Mouse (Mus musculus) stomach, embryonic 16.5 days (tissue): ENCODE results near the gene Fgd6. TPM values are rescaled to one million over a fixed set of nuclear protein-coding genes. Genes with fewer than 3 reads are reported as not detected.

Experiments
- ATAC-seq: fragments of 200-750 bp; cut with Nextera tagmentation; 2 replicates; pipeline ENCODE4 v1.8.0; 2017; ENCODE audit warnings: moderate number of reproducible peaks, moderate TSS enrichment; ENCODE audit not compliant: insufficient read depth, low FRiP score
- H3K27ac ChIP-seq: fragments of 300-500 bp; sonication (generic); 2 replicates; pipeline ENCODE4 v1.5.1; 2014; ENCODE audit warnings: low read length
- H3K27me3 ChIP-seq: fragments of 300-500 bp; sonication (generic); 2 replicates; pipeline ENCODE4 v1.6.1; 2014; ENCODE audit warnings: low read length, control low read depth, mixed read lengths; ENCODE audit not compliant: control insufficient read depth, insufficient read depth
- H3K36me3 ChIP-seq: fragments of 300-500 bp; sonication (generic); 2 replicates; pipeline ENCODE4 v1.6.1; 2014; ENCODE audit warnings: low read length; ENCODE audit not compliant: control insufficient read depth, insufficient read depth
- H3K4me1 ChIP-seq: fragments of 300-500 bp; sonication (generic); 2 replicates; pipeline ENCODE4 v1.6.1; 2014; ENCODE audit warnings: low read length, control low read depth, mixed read lengths; ENCODE audit not compliant: control insufficient read depth, insufficient read depth
- H3K4me2 ChIP-seq: fragments of 300-500 bp; sonication (generic); 2 replicates; pipeline ENCODE4 v1.6.1; 2014; ENCODE audit warnings: low read depth, low read length, mixed read lengths
- H3K4me3 ChIP-seq: fragments of 300-500 bp; sonication (generic); replicated peaks from 2 replicates; pipeline ENCODE4 v1.5.1; 2014; ENCODE audit warnings: mild to moderate bottlenecking, low read length
- H3K9ac ChIP-seq: fragments of 300-500 bp; sonication (generic); 2 replicates; pipeline ENCODE4 v1.6.1; 2014; ENCODE audit warnings: low read length
- H3K9me3 ChIP-seq: fragments of 300-500 bp; sonication (generic); replicated peaks from 2 replicates; pipeline ENCODE4 v1.6.1; 2016; ENCODE audit warnings: low read length, control low read depth; ENCODE audit not compliant: control insufficient read depth
- WGBS: fragments of 180-500 bp; shearing (Covaris S2); extraction: QIAGEN DNeasy Blood & Tissue Kit; methylation state at CpG from one replicate; pipeline ENCODE4 v1.1.7; 2014; 5-methylcytosine and 5-hydroxymethylcytosine counted together
- polyA plus RNA-seq: library from polyadenylated mRNA; unstranded; fragments of >200 nt; fragmentation: Nextera tagmentation; extraction: Ambion mirVana; gene quantifications from 2 replicates; pipeline ENCODE4 v1.2.1, GENCODE M21; 2015

Fgd6 gene
- polyA plus RNA-seq, 1 experiment from 2014 or later = 3.7 TPM

- no peak overlapping the region for H3K9ac ChIP-seq
- WGBS = 83% methylated on average over 8 of the region's 8 CpGs
- ATAC-seq = no peak
- H3K9me3 ChIP-seq = no peaks in the 10 kb centered on the region
- no peaks in the 10 kb centered on the region for H3K27me3 ChIP-seq
- H3K4me3 ChIP-seq = no peak overlapping the region
- H3K27ac ChIP-seq = no peak overlapping the region
- no peak overlapping the region for H3K4me2 ChIP-seq
- H3K4me1 ChIP-seq = peaks cover 21% of the 10 kb centered on the region
- H3K36me3 ChIP-seq = no peaks in the 10 kb centered on the region
Observed at GRCm38 (mm10) chr10:94133081-94133480, 97.3 kb downstream of the Fgd6 start.

GRCm38 (mm10) chr10:94133674-94134073 lies 97.9 kb downstream of the Fgd6 start:
- Histone ChIP-seq H3K36me3 (no peaks in the 10 kb centered on the region), H3K4me3 (no peak overlapping the region), H3K4me2 (no peak overlapping the region), H3K4me1 (peaks cover 16% of the 10 kb centered on the region), H3K9ac (no peak overlapping the region), H3K9me3 (no peaks in the 10 kb centered on the region), H3K27me3 (no peaks in the 10 kb centered on the region), H3K27ac (no peak overlapping the region)
- 90% methylated on average over 7 of the region's 7 CpGs for WGBS
- ATAC-seq = no peak

GRCm38 (mm10) chr10:94134535-94135390 lies 99.0 kb downstream of the Fgd6 start:
- Histone ChIP-seq H3K36me3 (no peaks in the 10 kb centered on the region), H3K27ac (no peak overlapping the region), H3K4me2 (no peak overlapping the region), H3K4me3 (no peak overlapping the region), H3K27me3 (no peaks in the 10 kb centered on the region), H3K9ac (no peak overlapping the region), H3K9me3 (no peaks in the 10 kb centered on the region), H3K4me1 (peaks cover 6% of the 10 kb centered on the region)
- ATAC-seq = no peak
- WGBS = 83% methylated on average over 12 of the region's 12 CpGs

- 82% methylated on average over 10 of the region's 10 CpGs for WGBS
- Histone ChIP-seq H3K4me3 (no peak overlapping the region), H3K27me3 (no peaks in the 10 kb centered on the region), H3K4me1 (peaks cover 4% of the 10 kb centered on the region; the same call in 1 of the 2 replicates), H3K4me2 (no peak overlapping the region), H3K9me3 (no peaks in the 10 kb centered on the region), H3K27ac (no peak overlapping the region), H3K9ac (no peak overlapping the region), H3K36me3 (no peaks in the 10 kb centered on the region)
- ATAC-seq = no peak
Observed at GRCm38 (mm10) chr10:94138890-94139482, 103.2 kb downstream of the Fgd6 start.

- ATAC-seq = no peak
- no peaks in the 10 kb centered on the region for H3K36me3 ChIP-seq
- no peak overlapping the region for H3K4me3 ChIP-seq
- H3K27me3 ChIP-seq = no peaks in the 10 kb centered on the region
- H3K9ac ChIP-seq = no peak overlapping the region
- WGBS = 88% methylated on average over 3 of the region's 3 CpGs
- no peak overlapping the region for H3K4me2 ChIP-seq
- no peaks in the 10 kb centered on the region for H3K9me3 ChIP-seq
- H3K4me1 ChIP-seq = peaks cover 4% of the 10 kb centered on the region; the same call in 1 of the 2 replicates
- H3K27ac ChIP-seq = no peak overlapping the region
Observed at GRCm38 (mm10) chr10:94140227-94140931, 104.6 kb downstream of the Fgd6 start.

DNA sequence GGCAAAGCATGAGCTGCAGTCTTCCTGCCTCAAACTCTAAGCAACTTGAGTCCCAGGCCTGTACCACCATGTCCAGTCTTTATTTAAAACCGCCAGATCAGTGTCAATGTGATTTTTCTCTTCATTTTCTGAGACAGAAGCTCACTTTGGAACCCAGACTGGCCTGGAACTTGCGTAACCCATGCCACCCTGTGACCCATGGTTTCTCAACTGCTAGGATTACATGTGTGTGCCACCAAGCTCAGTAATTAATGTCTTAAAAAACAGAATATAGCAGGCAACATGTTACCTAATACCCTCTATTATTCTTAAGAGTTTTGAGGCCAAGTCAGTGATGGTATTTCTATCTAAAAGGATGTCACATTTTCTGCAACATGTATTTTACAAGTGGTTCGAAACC lies 106.6 kb downstream of the Fgd6 start:
- no peaks in the 10 kb centered on the region for H3K4me1 ChIP-seq
- H3K9me3 ChIP-seq = no peaks in the 10 kb centered on the region
- no peak for ATAC-seq
- no peak overlapping the region for H3K4me3 ChIP-seq
- 94% methylated on average over 3 of the region's 3 CpGs for WGBS
- no peak overlapping the region for H3K4me2 ChIP-seq
- no peaks in the 10 kb centered on the region for H3K36me3 ChIP-seq
- H3K27ac ChIP-seq = no peak overlapping the region
- H3K27me3 ChIP-seq = no peaks in the 10 kb centered on the region
- no peak overlapping the region for H3K9ac ChIP-seq

- Histone ChIP-seq H3K9ac (no peak overlapping the region), H3K9me3 (no peaks in the 10 kb centered on the region), H3K27me3 (no peaks in the 10 kb centered on the region), H3K4me1 (peaks cover 5% of the 10 kb centered on the region; the same call in 1 of the 2 replicates), H3K27ac (no peak overlapping the region), H3K36me3 (no peaks in the 10 kb centered on the region), H3K4me2 (no peak overlapping the region), H3K4me3 (no peak overlapping the region)
- ATAC-seq = no peak
- WGBS = 57% methylated on average over 5 of the region's 5 CpGs
Observed at GRCm38 (mm10) chr10:94144581-94144980, 108.8 kb downstream of the Fgd6 start.

DNA sequence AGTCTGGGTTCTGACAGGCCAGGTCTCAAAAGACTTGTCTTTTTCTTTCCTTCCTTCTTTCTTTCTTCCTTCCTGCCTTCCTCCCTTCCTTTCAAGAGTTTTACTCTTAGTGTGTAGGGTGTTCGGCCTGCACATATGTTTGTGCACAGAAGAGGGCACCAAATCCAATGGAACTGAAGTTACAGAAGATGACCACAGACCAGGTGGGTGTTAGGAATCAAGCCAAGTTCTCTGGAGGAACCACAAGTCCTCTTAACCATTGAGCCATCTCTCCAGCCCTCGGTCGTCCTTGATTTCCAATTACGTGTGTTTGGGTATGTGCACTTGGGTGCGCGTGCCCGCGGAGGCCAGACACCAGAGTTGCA lies 111.6 kb downstream of the Fgd6 start:
- peak overlapping the region; percentile 88 for H3K4me3 ChIP-seq
- peak overlapping the region; percentile 95 for H3K9ac ChIP-seq
- H3K27me3 ChIP-seq = no peaks in the 10 kb centered on the region
- peaks cover 9% of the 10 kb centered on the region; the same call in 1 of the 2 replicates for H3K4me1 ChIP-seq
- no peak; the same call in 1 of the 2 replicates for ATAC-seq
- 11% methylated on average over 8 of the region's 8 CpGs for WGBS
- no peaks in the 10 kb centered on the region for H3K36me3 ChIP-seq
- H3K9me3 ChIP-seq = no peaks in the 10 kb centered on the region
- H3K27ac ChIP-seq = peak overlapping the region; percentile 97
- peak overlapping the region; percentile 66 for H3K4me2 ChIP-seq
